Mouse (Mus musculus): Measurements from ENCODE around the gene Paqr7. TPM values are rescaled to one million over a fixed set of nuclear protein-coding genes. Genes with fewer than 3 reads are reported as not detected.
"Not testable (repeated sequence)": the region's sequence is repeated elsewhere in the genome, so short reads cannot be mapped to it uniquely, and the experiment has no call there.

The Paqr7 gene
- polyA plus RNA-seq, 1 experiment = 7.6 TPM

DNA sequence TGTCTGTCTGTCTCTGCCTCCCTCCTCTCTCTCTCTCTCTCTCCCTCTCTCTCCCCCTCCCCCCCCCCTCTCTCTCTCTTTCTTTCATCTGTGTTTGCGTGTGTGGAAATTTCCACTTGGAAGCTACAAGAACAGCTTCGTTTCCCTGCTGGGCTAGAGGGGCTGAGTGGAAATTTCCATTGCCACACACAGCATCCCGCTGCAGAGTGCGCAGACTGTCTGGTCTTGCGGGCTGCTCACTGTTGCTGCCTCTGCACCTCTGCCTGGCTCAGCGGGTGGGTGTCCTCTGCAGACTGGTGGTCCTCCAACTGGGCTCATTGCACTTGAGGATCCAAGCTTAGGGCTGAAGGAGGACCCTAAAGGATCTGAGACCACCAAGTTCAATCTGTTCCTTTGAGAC lies 12.8 kb upstream of the Paqr7 start:
- Histone ChIP-seq H3K27ac (replicated peaks; ENCODE audit: low read depth, low read length) (no peak overlapping the region), H3K4me3 (ENCODE audit: insufficient read depth, low read depth, low read length) (no peak overlapping the region)

DNA sequence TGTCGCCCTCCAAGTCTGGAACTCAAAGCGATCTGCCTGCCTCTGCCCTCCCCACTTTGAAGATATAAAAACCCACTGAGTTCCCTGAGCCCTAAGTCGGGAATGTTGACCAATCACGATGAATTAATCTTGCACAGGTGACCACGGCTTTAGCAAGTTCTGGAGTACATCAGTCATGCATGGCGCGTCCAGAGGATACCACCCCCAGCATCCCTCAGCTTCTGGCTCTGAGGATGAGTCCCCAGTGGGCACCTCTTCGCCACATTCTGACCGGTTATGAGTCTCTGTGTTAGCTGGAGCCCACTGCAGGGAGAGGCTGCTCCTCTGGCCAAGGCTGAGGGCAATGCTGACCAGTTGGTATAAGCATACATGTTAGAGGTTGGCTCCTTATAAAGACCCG lies 12.3 kb upstream of the Paqr7 start:
- no peak overlapping the region for H3K4me3 ChIP-seq (ENCODE audit: insufficient read depth, low read depth, low read length)
- no peak overlapping the region for H3K27ac ChIP-seq (replicated peaks; ENCODE audit: low read depth, low read length)
- no peaks in the 10 kb centered on the region; the same call in 1 of the 2 replicates for H3K4me1 ChIP-seq (ENCODE audit: control insufficient read depth, insufficient read depth, insufficient read length, low read length)

More for the DNA sequence above, 12.8 kb upstream of the Paqr7 start:
- no peaks in the 10 kb centered on the region for H3K4me1 ChIP-seq (ENCODE audit: control insufficient read depth, insufficient read depth, insufficient read length, low read length)

GRCm38 (mm10) chr4:134485151-134485900 lies 11.2 kb upstream of the Paqr7 start:
- Histone ChIP-seq H3K4me3 (ENCODE audit: insufficient read depth, low read depth, low read length) (no peak overlapping the region), H3K4me1 (ENCODE audit: control insufficient read depth, insufficient read depth, insufficient read length, low read length) (peaks cover 7% of the 10 kb centered on the region; the same call in 1 of the 2 replicates), H3K27ac (replicated peaks; ENCODE audit: low read depth, low read length) (no peak overlapping the region)

DNA sequence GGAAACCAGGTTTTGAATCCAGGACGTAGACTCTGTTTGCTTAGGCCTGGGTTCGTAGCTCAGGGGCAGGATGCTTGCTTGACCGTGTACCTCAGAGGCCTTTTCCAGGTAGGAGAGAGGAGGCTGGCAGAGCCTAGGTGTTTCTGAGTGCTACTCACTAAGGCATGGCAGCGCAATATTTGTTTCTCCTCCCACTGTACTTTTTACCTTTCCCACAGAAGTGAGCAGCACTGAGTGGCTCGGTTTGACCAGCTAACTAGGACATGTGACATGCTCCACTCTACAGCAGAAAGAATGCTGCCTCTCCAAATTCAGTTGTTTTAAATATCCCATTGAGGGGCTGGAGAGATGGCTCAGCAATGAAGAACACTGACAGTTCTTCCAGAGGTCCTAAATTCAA lies 8.3 kb upstream of the Paqr7 start:
- Histone ChIP-seq H3K4me1 (ENCODE audit: control insufficient read depth, insufficient read depth, insufficient read length, low read length) (peaks cover 7% of the 10 kb centered on the region; the same call in 1 of the 2 replicates), H3K27ac (replicated peaks; ENCODE audit: low read depth, low read length) (no peak overlapping the region), H3K4me3 (ENCODE audit: insufficient read depth, low read depth, low read length) (no peak overlapping the region)

- Histone ChIP-seq H3K4me3 (ENCODE audit: insufficient read depth, low read depth, low read length) (peak overlapping the region; percentile 21), H3K4me1 (ENCODE audit: control insufficient read depth, insufficient read depth, insufficient read length, low read length) (peaks cover 7% of the 10 kb centered on the region; the same call in 1 of the 2 replicates), H3K27ac (replicated peaks; ENCODE audit: low read depth, low read length) (peak overlapping the region; percentile 26)
These were observed 6.4 kb upstream of the Paqr7 start for GRCm38 (mm10) chr4:134489986-134490665.

- no peak overlapping the region for H3K27ac ChIP-seq (replicated peaks; ENCODE audit: low read depth, low read length)
- no peak overlapping the region for H3K4me3 ChIP-seq (ENCODE audit: insufficient read depth, low read depth, low read length)
- peaks cover 7% of the 10 kb centered on the region; the same call in 1 of the 2 replicates for H3K4me1 ChIP-seq (ENCODE audit: control insufficient read depth, insufficient read depth, insufficient read length, low read length)
These were observed 4.8 kb upstream of the Paqr7 start for GRCm38 (mm10) chr4:134491716-134492115.

- H3K4me1 ChIP-seq (ENCODE audit: control insufficient read depth, insufficient read depth, insufficient read length, low read length); H3K27ac ChIP-seq (replicated peaks; ENCODE audit: low read depth, low read length); H3K4me3 ChIP-seq (ENCODE audit: insufficient read depth, low read depth, low read length): not testable (repeated sequence)
These were observed 2.3 kb upstream of the Paqr7 start for GRCm38 (mm10) chr4:134494161-134494560.

- H3K4me3 ChIP-seq (ENCODE audit: insufficient read depth, low read depth, low read length) = no peak overlapping the region
- no peaks in the 10 kb centered on the region; the same call in 1 of the 2 replicates for H3K4me1 ChIP-seq (ENCODE audit: control insufficient read depth, insufficient read depth, insufficient read length, low read length)
- H3K27ac ChIP-seq (replicated peaks; ENCODE audit: low read depth, low read length) = no peak overlapping the region
These were observed 1.5 kb upstream of the Paqr7 start for GRCm38 (mm10) chr4:134494780-134495545.

- Histone ChIP-seq H3K27ac (replicated peaks; ENCODE audit: low read depth, low read length) (no peak overlapping the region), H3K4me3 (ENCODE audit: insufficient read depth, low read depth, low read length) (no peak overlapping the region), H3K4me1 (ENCODE audit: control insufficient read depth, insufficient read depth, insufficient read length, low read length) (no peaks in the 10 kb centered on the region; the same call in 1 of the 2 replicates)
These were observed 962 bp upstream of the Paqr7 start for GRCm38 (mm10) chr4:134495546-134495923.

GRCm38 (mm10) chr4:134497223-134497622 lies 726 bp downstream of the Paqr7 start:
- Histone ChIP-seq H3K27ac (replicated peaks; ENCODE audit: low read depth, low read length) (peak overlapping the region; percentile 36), H3K4me1 (ENCODE audit: control insufficient read depth, insufficient read depth, insufficient read length, low read length) (no peaks in the 10 kb centered on the region; the same call in 1 of the 2 replicates), H3K4me3 (ENCODE audit: insufficient read depth, low read depth, low read length) (peak overlapping the region; percentile 67)

DNA sequence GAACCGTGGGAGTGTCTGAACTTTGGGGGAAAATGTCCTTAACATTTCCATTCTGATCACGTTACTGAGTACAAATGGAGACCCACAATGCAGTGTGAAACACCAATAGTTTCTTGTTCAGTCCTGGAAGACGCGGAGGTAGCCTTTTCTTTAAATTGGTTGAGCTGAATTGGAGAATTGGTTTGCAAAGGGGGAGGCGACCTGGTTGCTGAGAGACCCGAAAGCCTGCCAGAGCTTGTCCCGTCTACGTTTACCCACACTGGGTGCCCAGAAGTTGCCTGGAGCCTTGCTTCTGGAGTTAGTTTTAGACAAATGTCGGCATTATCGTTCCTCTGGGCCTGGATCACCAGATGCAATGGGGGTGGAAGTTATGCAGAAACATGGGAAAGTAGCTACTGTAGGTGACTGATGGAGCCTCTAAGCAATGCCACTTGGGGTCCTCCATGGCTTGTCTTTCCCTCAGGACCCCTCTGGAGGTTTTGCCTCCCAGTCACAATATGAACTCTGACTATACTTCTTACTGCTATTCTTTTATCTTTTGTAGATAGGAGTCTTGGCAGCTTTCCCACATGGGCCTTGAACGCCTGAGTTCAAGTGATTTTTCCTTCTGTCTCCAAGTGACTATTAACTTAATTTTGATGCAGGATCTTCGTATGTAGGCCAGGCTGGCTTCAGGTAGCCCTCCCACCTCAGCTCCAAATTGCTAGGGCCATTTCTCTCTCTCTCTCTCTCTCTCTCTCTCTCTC lies 1.7 kb downstream of the Paqr7 start:
- Histone ChIP-seq H3K4me3 (ENCODE audit: insufficient read depth, low read depth, low read length) (peak overlapping the region; percentile 67; the same call in 1 of the 2 replicates), H3K27ac (replicated peaks; ENCODE audit: low read depth, low read length) (no peak overlapping the region)

GRCm38 (mm10) chr4:134498983-134499382 lies 2.5 kb downstream of the Paqr7 start:
- not testable (repeated sequence) for H3K4me3 ChIP-seq (ENCODE audit: insufficient read depth, low read depth, low read length); H3K4me1 ChIP-seq (ENCODE audit: control insufficient read depth, insufficient read depth, insufficient read length, low read length); H3K27ac ChIP-seq (replicated peaks; ENCODE audit: low read depth, low read length)

More for the DNA sequence above, 1.7 kb downstream of the Paqr7 start:
- H3K4me1 ChIP-seq (ENCODE audit: control insufficient read depth, insufficient read depth, insufficient read length, low read length) = no peaks in the 10 kb centered on the region; the same call in 1 of the 2 replicates

- Histone ChIP-seq H3K4me1 (ENCODE audit: control insufficient read depth, insufficient read depth, insufficient read length, low read length) (no peaks in the 10 kb centered on the region; the same call in 1 of the 2 replicates), H3K4me3 (ENCODE audit: insufficient read depth, low read depth, low read length) (no peak overlapping the region), H3K27ac (replicated peaks; ENCODE audit: low read depth, low read length) (no peak overlapping the region)
These were observed 4.6 kb downstream of the Paqr7 start for GRCm38 (mm10) chr4:134501095-134501494.

DNA sequence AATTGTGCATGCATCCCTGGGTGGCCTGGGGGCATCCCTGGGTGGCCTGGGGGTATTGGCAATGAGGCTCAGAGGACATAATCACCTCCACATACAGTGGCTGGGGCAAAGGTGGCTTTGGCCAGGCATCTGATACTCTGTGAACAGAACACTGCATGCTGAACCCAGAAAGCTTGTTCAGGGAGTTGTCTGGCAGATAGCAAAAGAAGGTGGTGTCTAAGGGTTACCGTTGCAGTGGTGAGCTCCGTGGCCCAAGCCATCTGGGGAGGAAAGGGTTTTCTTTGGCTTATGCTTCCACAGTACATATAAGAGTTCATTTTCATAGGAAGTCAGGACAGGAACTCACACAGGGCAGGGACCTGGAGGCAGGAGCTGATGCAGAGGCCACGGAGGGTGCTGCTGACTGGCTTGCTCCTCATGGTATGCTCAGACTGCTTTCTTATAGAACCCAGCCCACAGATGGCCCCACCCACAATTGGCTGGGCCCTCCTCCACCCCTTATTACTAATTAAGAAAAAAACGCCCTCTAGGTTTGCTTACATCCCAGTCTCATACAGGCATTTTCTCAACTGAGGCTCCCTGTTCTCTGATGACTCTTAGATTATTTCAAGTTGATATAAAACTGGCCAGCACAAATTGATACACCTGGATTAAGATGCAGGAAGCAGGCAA lies 7.3 kb downstream of the Paqr7 start:
- H3K27ac ChIP-seq (replicated peaks; ENCODE audit: low read depth, low read length) = no peak overlapping the region
- H3K4me3 ChIP-seq (ENCODE audit: insufficient read depth, low read depth, low read length) = no peak overlapping the region
- H3K4me1 ChIP-seq (ENCODE audit: control insufficient read depth, insufficient read depth, insufficient read length, low read length) = no peaks in the 10 kb centered on the region
